Mouse (Mus musculus) thymus, adult 2 months (tissue): ENCODE results near the gene Ints13.

ENCODE experiments used
- CTCF ChIP-seq: fragments of 200-500 bp; IDR thresholded peaks from 2 replicates; pipeline ENCODE4 v1.5.1; 2012; ENCODE audit warnings: mild to moderate bottlenecking, control low read depth, low read length, moderate library complexity, borderline replicate concordance; ENCODE audit not compliant: control insufficient read depth, poor library complexity, insufficient read depth; ENCODE audit errors: extremely low read depth
- POLR2A ChIP-seq: fragments of 200-500 bp; IDR thresholded peaks from 2 replicates; pipeline ENCODE4 v1.6.1; 2012; ENCODE audit warnings: mild to moderate bottlenecking, low read length, control low read depth, moderate library complexity; ENCODE audit not compliant: control insufficient read depth, poor library complexity, insufficient read depth; ENCODE audit errors: extremely low read depth

DNA sequence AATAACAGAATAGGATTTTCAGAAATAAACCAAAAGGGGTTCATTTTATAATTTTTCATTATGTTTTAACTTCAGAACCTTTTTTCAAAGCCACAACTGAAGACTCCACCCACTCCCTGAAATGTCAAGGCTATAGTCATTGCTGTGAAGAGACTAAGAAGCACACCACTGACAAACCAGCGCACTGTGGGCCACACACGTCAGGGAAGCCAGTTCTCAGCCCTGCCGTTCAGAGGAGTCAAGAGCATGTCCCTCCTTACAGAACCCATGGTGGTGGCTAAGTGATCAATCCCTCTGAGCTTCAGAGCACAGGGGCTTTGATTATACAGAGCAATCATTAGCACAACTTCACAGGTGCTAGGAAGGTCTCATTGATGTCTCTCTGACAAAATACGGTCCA, 25.0 kb upstream of the Ints13 start:
- TF ChIP-seq CTCF: no peak
- no peak for TF ChIP-seq POLR2A
